Mouse (Mus musculus): ENCODE measurements around the gene Pbdc1. TPM values are rescaled to one million over a fixed set of nuclear protein-coding genes. Genes with fewer than 3 reads are reported as not detected.
"Not testable (repeated sequence)": the region's sequence is repeated elsewhere in the genome, so short reads cannot be mapped to it uniquely, and the experiment has no call there.

Gene Pbdc1
- polyA plus RNA-seq, 1 experiment: 10.9 TPM

DNA sequence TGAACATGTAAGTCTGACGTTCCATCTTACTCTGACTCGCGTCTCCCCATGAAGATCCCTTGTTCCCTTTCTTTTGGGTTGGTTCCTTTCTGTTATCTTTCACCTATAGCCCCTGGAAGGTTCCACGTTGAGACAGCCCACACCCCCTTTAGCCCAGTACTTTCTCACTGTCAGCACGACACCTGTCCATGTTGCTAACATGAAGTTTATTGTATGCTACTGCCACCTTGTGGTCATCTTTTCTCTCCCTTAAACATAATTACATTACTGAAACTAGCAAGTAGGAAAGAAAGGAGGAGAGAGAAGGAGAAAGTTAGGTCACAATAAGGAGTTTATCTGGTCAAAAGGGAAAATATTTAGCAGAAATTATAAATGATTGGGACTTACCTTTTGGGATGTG, 24.6 kb downstream of the Pbdc1 start:
- no peaks in the 10 kb centered on the region for H3K4me1 ChIP-seq (ENCODE audit: control insufficient read depth, insufficient read depth, low read length)
- H3K27ac ChIP-seq (ENCODE audit: insufficient read depth, low read length): no peak overlapping the region
- no peaks in the 10 kb centered on the region for H3K27me3 ChIP-seq (ENCODE audit: control insufficient read depth, insufficient read depth, low read length)
- 37% methylated on average over 5 of the region's 5 CpGs for WGBS
- TF ChIP-seq CTCF (IDR thresholded peaks at IDR 0.05; ENCODE audit: borderline replicate concordance, insufficient read depth, low read depth, low read length) (peak; percentile 34; the same call in 1 of the 2 replicates), POLR2A (IDR thresholded peaks at IDR 0.05; ENCODE audit: borderline replicate concordance, insufficient read depth, low read length) (no peak)
- H3K4me3 ChIP-seq (replicated peaks; ENCODE audit: insufficient read depth, low read depth, low read length): no peak overlapping the region
- DNase-seq: peak in 1 of 2 experiments; percentile 17

- WGBS: 46% methylated on average over 2 of the region's 2 CpGs
- peaks cover 3% of the 10 kb centered on the region; the same call in 1 of the 2 replicates for H3K4me1 ChIP-seq (ENCODE audit: control insufficient read depth, insufficient read depth, low read length)
- H3K27me3 ChIP-seq (ENCODE audit: control insufficient read depth, insufficient read depth, low read length): no peaks in the 10 kb centered on the region
- no peak for DNase-seq
- no peak overlapping the region for H3K4me3 ChIP-seq (replicated peaks; ENCODE audit: insufficient read depth, low read depth, low read length)
- no peak for TF ChIP-seq CTCF (IDR thresholded peaks at IDR 0.05; ENCODE audit: borderline replicate concordance, insufficient read depth, low read depth, low read length)
- no peak for TF ChIP-seq POLR2A (IDR thresholded peaks at IDR 0.05; ENCODE audit: borderline replicate concordance, insufficient read depth, low read length)
- H3K27ac ChIP-seq (ENCODE audit: insufficient read depth, low read length): no peak overlapping the region
These were observed 35.4 kb downstream of the Pbdc1 start for GRCm38 (mm10) chrX:105114994-105115393.

DNA sequence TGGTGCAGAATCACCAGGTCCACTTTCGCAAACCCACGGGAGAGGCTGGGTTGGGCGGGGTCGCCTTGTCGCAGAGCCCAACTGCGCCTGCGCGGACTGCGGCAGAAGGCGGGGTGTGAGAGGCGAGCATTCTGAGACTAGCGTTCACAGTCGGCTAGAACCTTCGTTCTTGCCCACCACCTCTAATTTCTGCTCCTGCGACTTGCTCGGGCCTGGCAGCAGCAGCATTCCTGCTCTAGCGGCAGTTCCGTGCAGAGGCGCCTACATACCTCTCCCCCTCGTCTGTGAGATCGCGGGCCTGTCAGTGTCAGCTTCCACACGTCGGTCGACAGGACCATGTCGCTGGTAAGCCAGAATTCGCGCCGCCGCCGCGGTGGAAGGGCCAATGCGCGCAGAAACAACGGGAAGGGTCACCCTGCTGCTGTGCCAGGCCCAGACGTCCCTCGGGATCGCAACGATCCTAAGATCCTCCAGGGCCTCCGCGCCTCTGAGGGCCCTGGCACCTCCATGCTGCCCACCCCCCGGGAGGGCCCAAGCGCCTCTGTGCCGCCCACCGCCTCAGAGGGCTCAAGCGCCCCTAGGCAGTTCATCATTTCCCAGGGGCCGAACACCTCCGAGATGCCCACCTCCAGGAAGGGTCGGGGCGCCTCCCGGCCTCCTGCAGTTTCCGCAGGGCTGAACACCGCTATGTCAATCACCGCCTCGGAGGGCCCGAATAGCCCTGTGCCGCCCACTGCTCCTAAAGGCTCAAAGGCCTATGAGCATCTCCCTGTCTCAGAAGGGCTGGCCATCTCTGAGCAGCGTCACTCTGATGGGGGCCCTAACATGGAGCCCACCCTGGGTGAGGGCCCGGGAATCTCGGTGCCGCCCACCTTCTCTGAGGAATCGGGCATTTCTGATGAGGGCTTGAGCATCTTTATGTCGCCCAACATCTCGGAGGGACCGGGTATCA, 41.0 kb downstream of the Pbdc1 start, which contains the start of gene Magee1:
Gene Magee1, plus strand, starts transcription at position 104 of the 952 bp plus-strand sequence.
- Histone ChIP-seq H3K4me3 (replicated peaks; ENCODE audit: insufficient read depth, low read depth, low read length) (peak within 1 kb of the TSS; percentile 96), H3K27ac (ENCODE audit: insufficient read depth, low read length) (peak within 1 kb of the TSS; percentile 92), H3K4me1 (ENCODE audit: control insufficient read depth, insufficient read depth, low read length) (peaks cover 3% of the 10 kb centered on the region; the same call in 1 of the 2 replicates), H3K27me3 (ENCODE audit: control insufficient read depth, insufficient read depth, low read length) (no peaks in the 10 kb centered on the region)
- peak; percentile 92 to 94 for DNase-seq
- TF ChIP-seq POLR2A (IDR thresholded peaks at IDR 0.05; ENCODE audit: borderline replicate concordance, insufficient read depth, low read length) (peak; percentile 80), CTCF (IDR thresholded peaks at IDR 0.05; ENCODE audit: borderline replicate concordance, insufficient read depth, low read depth, low read length) (no peak)
- WGBS: 3% methylated on average over 62 of the region's 65 CpGs

GRCm38 (mm10) chrX:105121227-105121865, 41.8 kb downstream of the Pbdc1 start:
- TF ChIP-seq POLR2A (IDR thresholded peaks at IDR 0.05; ENCODE audit: borderline replicate concordance, insufficient read depth, low read length) (no peak), CTCF (IDR thresholded peaks at IDR 0.05; ENCODE audit: borderline replicate concordance, insufficient read depth, low read depth, low read length) (0 out of 2 replicates have a peak, but pooled peaks have one; percentile 32)
- DNase-seq: peak; percentile 83 to 85
- 8% methylated on average over 34 of the region's 38 CpGs for WGBS
- Histone ChIP-seq H3K4me3 (replicated peaks; ENCODE audit: insufficient read depth, low read depth, low read length) (peak overlapping the region; percentile 96), H3K27me3 (ENCODE audit: control insufficient read depth, insufficient read depth, low read length) (no peaks in the 10 kb centered on the region), H3K4me1 (ENCODE audit: control insufficient read depth, insufficient read depth, low read length) (peaks cover 3% of the 10 kb centered on the region; the same call in 1 of the 2 replicates), H3K27ac (ENCODE audit: insufficient read depth, low read length) (peak overlapping the region; percentile 92)

GRCm38 (mm10) chrX:105124903-105125302, 45.3 kb downstream of the Pbdc1 start:
- WGBS: 7% methylated on average over 2 of the region's 3 CpGs
- H3K27ac ChIP-seq (ENCODE audit: insufficient read depth, low read length): no peak overlapping the region
- DNase-seq: no peak
- H3K27me3 ChIP-seq (ENCODE audit: control insufficient read depth, insufficient read depth, low read length): no peaks in the 10 kb centered on the region
- TF ChIP-seq POLR2A (IDR thresholded peaks at IDR 0.05; ENCODE audit: borderline replicate concordance, insufficient read depth, low read length) (no peak), CTCF (IDR thresholded peaks at IDR 0.05; ENCODE audit: borderline replicate concordance, insufficient read depth, low read depth, low read length) (no peak)
- no peaks in the 10 kb centered on the region for H3K4me1 ChIP-seq (ENCODE audit: control insufficient read depth, insufficient read depth, low read length)
- no peak overlapping the region for H3K4me3 ChIP-seq (replicated peaks; ENCODE audit: insufficient read depth, low read depth, low read length)

DNA sequence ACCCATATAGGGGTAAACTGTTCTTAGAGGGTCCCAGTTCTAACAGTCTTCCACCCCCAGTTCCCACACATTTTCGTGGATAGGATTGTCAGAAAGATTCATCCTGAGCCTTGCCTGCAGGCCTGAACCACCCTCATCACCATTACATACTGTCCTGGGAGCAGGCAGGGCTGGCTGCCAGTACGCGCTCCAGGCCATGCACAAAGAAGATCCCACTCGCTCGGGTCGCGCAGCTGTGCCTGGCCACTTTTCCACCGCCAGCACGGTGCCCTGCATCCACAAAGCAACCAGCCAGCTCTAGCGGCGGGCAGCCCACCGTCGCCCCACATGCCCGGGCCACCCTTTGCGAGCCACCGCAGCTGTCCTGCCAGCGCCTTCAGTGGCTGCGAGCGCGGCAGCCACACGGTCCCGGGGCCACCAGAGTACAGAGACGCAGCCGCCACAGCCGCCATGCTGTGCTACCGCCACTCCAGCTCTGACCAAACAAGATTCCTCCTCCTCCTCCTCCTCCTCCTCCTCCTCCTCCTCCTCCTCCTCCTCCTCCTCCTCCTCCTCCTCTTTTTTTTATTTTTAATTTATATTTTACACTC, 72.4 kb downstream of the Pbdc1 start:
- Histone ChIP-seq H3K4me3 (replicated peaks; ENCODE audit: insufficient read depth, low read depth, low read length) (no peak overlapping the region), H3K27ac (ENCODE audit: insufficient read depth, low read length) (no peak overlapping the region), H3K4me1 (ENCODE audit: control insufficient read depth, insufficient read depth, low read length) (no peaks in the 10 kb centered on the region), H3K27me3 (ENCODE audit: control insufficient read depth, insufficient read depth, low read length) (no peaks in the 10 kb centered on the region)
- WGBS: 43% methylated on average over 26 of the region's 26 CpGs
- TF ChIP-seq CTCF (IDR thresholded peaks at IDR 0.05; ENCODE audit: borderline replicate concordance, insufficient read depth, low read depth, low read length): no peak
- no peak for TF ChIP-seq POLR2A (IDR thresholded peaks at IDR 0.05; ENCODE audit: borderline replicate concordance, insufficient read depth, low read length)
- DNase-seq: no peak

GRCm38 (mm10) chrX:105165007-105165406, 85.5 kb downstream of the Pbdc1 start:
- not testable (repeated sequence) for H3K4me1 ChIP-seq (ENCODE audit: control insufficient read depth, insufficient read depth, low read length); H3K27ac ChIP-seq (ENCODE audit: insufficient read depth, low read length); H3K4me3 ChIP-seq (replicated peaks; ENCODE audit: insufficient read depth, low read depth, low read length); DNase-seq; H3K27me3 ChIP-seq (ENCODE audit: control insufficient read depth, insufficient read depth, low read length)
- 70% methylated on average over 6 of the region's 6 CpGs for WGBS

Other genes with a start within 250 kb of the Pbdc1 start
- gene Magee2, start 222.5 kb upstream of the Pbdc1 start, polyA plus RNA-seq (2012; rRNA removed): 3.6 and 3.9 TPM in 2 replicates
- 112 and 127 TPM in 2 replicates for gene Magee1, start 40.6 kb downstream of the Pbdc1 start, polyA plus RNA-seq (2012; rRNA removed)

Data from cerebellum, adult 2 months (tissue).